Mouse (Mus musculus): ENCODE measurements around the gene Mocs3.

Gene Mocs3

GRCm38 (mm10) chr2:168230026-168230728, at the start of gene Mocs3, which contains the start of the genes Gm20716 and Dpm1:
Gene Mocs3, plus strand, starts transcription at chr2:168230622.
Gene Gm20716, minus strand, starts transcription at chr2:168230364.
Gene Dpm1, minus strand, starts transcription at chr2:168230591.
- CTCF ChIA-PET = interaction anchor here (1.4 kb wide), 1 partner anchor 23 kb away, joined by 3 read pairs; no protein-coding TSS in a partner anchor

GRCm38 (mm10) chr2:168191856-168192255, 38.6 kb upstream of the Mocs3 start:
- CTCF ChIA-PET = interaction anchor here (0.6 kb wide), 1 partner anchor 57 kb away, joined by 5 read pairs; no protein-coding TSS in a partner anchor

GRCm38 (mm10) chr2:168193685-168194084, 36.7 kb upstream of the Mocs3 start:
- CTCF ChIA-PET = no interaction called here

- CTCF ChIA-PET = interaction anchor here (0.7 to 0.8 kb wide), 2 partner anchors 9 to 17 kb away, joined by 3 to 4 read pairs; no protein-coding TSS in a partner anchor
Measured at GRCm38 (mm10) chr2:168195721-168196120, 34.7 kb upstream of the Mocs3 start.

GRCm38 (mm10) chr2:168198421-168198820, 32.0 kb upstream of the Mocs3 start:
- CTCF ChIA-PET = no interaction called here

GRCm38 (mm10) chr2:168199476-168199875, 30.9 kb upstream of the Mocs3 start:
- CTCF ChIA-PET = interaction anchor here (0.7 kb wide), 1 partner anchor 296 kb away, joined by 3 read pairs; no protein-coding TSS in a partner anchor

GRCm38 (mm10) chr2:168200014-168200691, 30.3 kb upstream of the Mocs3 start:
- CTCF ChIA-PET = no interaction called here

GRCm38 (mm10) chr2:168204476-168204999, 25.9 kb upstream of the Mocs3 start:
- CTCF ChIA-PET = interaction anchor here (0.9 kb wide), 1 partner anchor 9 kb away, joined by 3 read pairs; no protein-coding TSS in a partner anchor

- CTCF ChIA-PET = interaction anchor here (0.9 to 2.0 kb wide), 2 partner anchors 10 to 88 kb away, joined by 3 to 6 read pairs; no protein-coding TSS in a partner anchor
Measured at GRCm38 (mm10) chr2:168205265-168205664, 25.2 kb upstream of the Mocs3 start.

GRCm38 (mm10) chr2:168205681-168206631, 24.5 kb upstream of the Mocs3 start:
- CTCF ChIA-PET = interaction anchor here (0.9 to 2.0 kb wide), 2 partner anchors 10 to 88 kb away, joined by 3 to 6 read pairs; no protein-coding TSS in a partner anchor

- CTCF ChIA-PET = interaction anchor here (0.8 to 2.0 kb wide), 3 partner anchors 10 to 89 kb away, joined by 3 to 6 read pairs (median 3); partner anchors contain the start of genes Dpm1, Gm20716 and Mocs3
Measured at GRCm38 (mm10) chr2:168206725-168207644, 23.4 kb upstream of the Mocs3 start, which contains the start of gene Adnp. Gene Adnp, minus strand, starts transcription at chr2:168207112.

- CTCF ChIA-PET = interaction anchor here (0.6 to 1.0 kb wide), 2 partner anchors 22 to 383 kb away, joined by 3 to 4 read pairs; partner anchors contain the start of genes Dpm1, Gm20716 and Mocs3
Measured at GRCm38 (mm10) chr2:168207883-168208282, 22.5 kb upstream of the Mocs3 start.

- CTCF ChIA-PET = interaction anchor here (0.7 kb wide), 1 partner anchor 95 kb away, joined by 12 read pairs; no protein-coding TSS in a partner anchor
Measured at GRCm38 (mm10) chr2:168213788-168214397, 16.5 kb upstream of the Mocs3 start.

GRCm38 (mm10) chr2:168223326-168223725, 7.1 kb upstream of the Mocs3 start:
- CTCF ChIA-PET = no interaction called here

- CTCF ChIA-PET = interaction anchor here (1.4 kb wide), 1 partner anchor 22 kb away, joined by 3 read pairs; no protein-coding TSS in a partner anchor
Measured at GRCm38 (mm10) chr2:168229116-168230025, 1.1 kb upstream of the Mocs3 start.

GRCm38 (mm10) chr2:168230773-168231470, 500 bp downstream of the Mocs3 start:
- CTCF ChIA-PET = no interaction called here

GRCm38 (mm10) chr2:168231471-168231829, 1.0 kb downstream of the Mocs3 start:
- CTCF ChIA-PET = interaction anchor here (0.6 kb wide), 1 partner anchor 370 kb away, joined by 3 read pairs; the partner anchor contains the start of gene Nfatc2

Data from spleen, embryonic (tissue).